18 mouse cellular contexts compared by ENCODE assay signal in genomic region chr5:134942740-134943139, GRCm38 (mm10). TPM values are rescaled to one million over a fixed set of nuclear protein-coding genes. Genes with fewer than 3 reads are reported as not detected.
DNase-seq lines count a peak whose midpoint lies in the region; ATAC-seq and TF ChIP-seq lines count a peak whose summit lies in the region.
"Had no signal": no experiment of that assay in that cellular context is flagged by ENCODE, and none has a peak within 500 bp of the region (broad histone marks: within the 10 kb centered on the region; RNA-seq: fewer than 3 reads in every experiment).

No protein-coding gene starts in this region.

- H3K4me1 ChIP-seq in lung, postnatal 0 days (ENCODE audit: insufficient read depth, low read depth, low read length): peaks cover 7% of the 10 kb centered on the region; the same call in 1 of the 2 replicates
- H3K4me1 ChIP-seq in lung, adult 2 months (ENCODE audit: control insufficient read depth, insufficient read depth, low read length): no peaks in the 10 kb centered on the region
- H3K4me1 ChIP-seq in midbrain, embryonic 13.5 days (replicated peaks): peaks cover 8% of the 10 kb centered on the region; the same call in 1 of the 2 replicates
- H3K4me1 ChIP-seq: forebrain, embryonic 13.5 days had no signal

- 58% methylated on average over 2 of the region's 2 CpGs for WGBS in lung, postnatal 0 days
- 38% methylated on average over 2 of the region's 2 CpGs for WGBS in lung, adult 2 months
- 87% methylated on average over 2 of the region's 2 CpGs for WGBS in midbrain, embryonic 13.5 days

- H3K27me3 ChIP-seq in lung, postnatal 0 days (replicated peaks; ENCODE audit: insufficient read depth, low read length): no peaks in the 10 kb centered on the region
- peaks cover 37% of the 10 kb centered on the region for H3K27me3 ChIP-seq in midbrain, embryonic 13.5 days

- no peak for ATAC-seq in lung, postnatal 0 days
- ATAC-seq in midbrain, embryonic 13.5 days: no peak
- ATAC-seq: forebrain, embryonic 13.5 days; inflammation-experienced regulatory T-cells, adult 6 months had no signal

- no peak for TF ChIP-seq CTCF in lung, postnatal 0 days (IDR thresholded peaks at IDR 0.05)
- no peak for TF ChIP-seq CTCF in lung, adult 2 months (IDR thresholded peaks at IDR 0.05; ENCODE audit: insufficient read depth, low read length)

- no peaks in the 10 kb centered on the region for H3K36me3 ChIP-seq in lung, postnatal 0 days (ENCODE audit: insufficient read depth, low read length)
- no peaks in the 10 kb centered on the region for H3K36me3 ChIP-seq in midbrain, embryonic 13.5 days
- H3K36me3 ChIP-seq: embryonic facial prominence, embryonic 13.5 days; liver, embryonic 15.5 days had no signal

- DNase-seq in heart, adult 18-20 months: peak; percentile 25 to 34
- no peak for DNase-seq in heart, postnatal 25 days (ENCODE audit: low spot score)
- peak; percentile 51 for DNase-seq in lung, postnatal 0 days (ENCODE audit: low spot score)
- no peak for DNase-seq in lung, adult 2 months
- peak; percentile 94 for DNase-seq in R1 (ENCODE audit: low read depth, low spot score)
- DNase-seq in lung, postnatal 25 days (ENCODE audit: low spot score): peak; percentile 45
- no peak for DNase-seq in ovary, postnatal 10 days (ENCODE audit: low spot score)
- DNase-seq: gastrocnemius, postnatal 36 days; layer of hippocampus, adult 9-11 months had no signal

- H3K4me2 ChIP-seq in lung, postnatal 0 days (replicated peaks; ENCODE audit: low read depth, low read length): no peak overlapping the region
- H3K4me2 ChIP-seq in midbrain, embryonic 13.5 days (replicated peaks): no peak overlapping the region
- H3K4me2 ChIP-seq: embryonic facial prominence, embryonic 13.5 days; forebrain, embryonic 13.5 days; liver, embryonic 15.5 days had no signal

- peak; percentile 48; the same call in 1 of the 2 replicates for TF ChIP-seq EP300 in lung, postnatal 0 days (IDR thresholded peaks at IDR 0.05)

- H3K9me3 ChIP-seq in lung, postnatal 0 days (ENCODE audit: low read length): no peaks in the 10 kb centered on the region
- H3K9me3 ChIP-seq in midbrain, embryonic 13.5 days: no peaks in the 10 kb centered on the region
- H3K9me3 ChIP-seq: embryonic facial prominence, embryonic 13.5 days; forebrain, embryonic 13.5 days; liver, embryonic 15.5 days had no signal

- no peak overlapping the region for H3K27ac ChIP-seq in lung, postnatal 0 days (ENCODE audit: low read length)
- H3K27ac ChIP-seq in midbrain, embryonic 13.5 days: no peak overlapping the region
- H3K27ac ChIP-seq: embryonic facial prominence, embryonic 13.5 days; forebrain, embryonic 13.5 days had no signal

- intact Hi-C loops in heart, postnatal 25 days (cut with DNase I): no loop called here

- H3K9ac ChIP-seq in lung, postnatal 0 days (replicated peaks; ENCODE audit: low read depth): no peak overlapping the region
- H3K9ac ChIP-seq in midbrain, embryonic 13.5 days (replicated peaks): no peak overlapping the region
- H3K9ac ChIP-seq: embryonic facial prominence, embryonic 13.5 days; forebrain, embryonic 13.5 days; liver, embryonic 15.5 days had no signal

- H3K4me3 ChIP-seq in lung, postnatal 0 days (ENCODE audit: low read depth, low read length): no peak overlapping the region
- no peak overlapping the region for H3K4me3 ChIP-seq in lung, adult 2 months (replicated peaks; ENCODE audit: extremely low read depth, low read depth, low read length)
- no peak overlapping the region for H3K4me3 ChIP-seq in midbrain, embryonic 13.5 days (replicated peaks)
- H3K4me3 ChIP-seq: embryonic facial prominence, embryonic 13.5 days; forebrain, embryonic 13.5 days; liver, embryonic 15.5 days had no signal

- TF ChIP-seq POLR2A in lung, adult 2 months (IDR thresholded peaks at IDR 0.05; ENCODE audit: borderline replicate concordance, extremely low read depth, low read depth, low read length): no peak

RNA-seq across cellular contexts. Expression of gene Cldn4, which starts 4.0 kb away (rescaled TPM):
- under 1 TPM in 1 of 2 experiments, not detected in 1; 0.62 TPM for total RNA-seq in heart, adult 18-20 months (2021)
- total RNA-seq in heart, postnatal 25 days (2021): not detected
- polyA plus RNA-seq in lung, postnatal 0 days (2015; fragmentation: Nextera tagmentation; extraction: Ambion mirVana): 28.2 and 29.2 TPM in 2 replicates
- 9.2 and 18.9 TPM in 2 replicates for polyA plus RNA-seq in lung, adult 2 months (2012; rRNA removed)
- polyA plus RNA-seq in midbrain, embryonic 13.5 days (2015; fragmentation: Nextera tagmentation; extraction: Ambion mirVana): not detected in 2 replicates
- total RNA-seq: gastrocnemius, postnatal 36 days; left cerebral cortex, postnatal 36 days had no signal
- polyA plus RNA-seq: forebrain, embryonic 13.5 days; inflammation-experienced regulatory T-cells, adult 6 months had no signal

RNA-seq across cellular contexts. Expression of gene Mettl27, which starts 10.6 kb away (rescaled TPM):
- total RNA-seq in heart, adult 18-20 months (2021): 1 to 10 TPM; 5.7 to 7.2 TPM
- total RNA-seq in heart, postnatal 25 days (2021): 1 to 10 TPM; 5.0 to 5.6 TPM
- 33.7 and 35.5 TPM in 2 replicates for polyA plus RNA-seq in lung, postnatal 0 days (2015; fragmentation: Nextera tagmentation; extraction: Ambion mirVana)
- 16.3 and 23.2 TPM in 2 replicates for polyA plus RNA-seq in lung, adult 2 months (2012; rRNA removed)
- 7.5 and 7.7 TPM in 2 replicates for polyA plus RNA-seq in midbrain, embryonic 13.5 days (2015; fragmentation: Nextera tagmentation; extraction: Ambion mirVana)

RNA-seq across cellular contexts. Expression of gene Cldn13, which starts 27.4 kb away (rescaled TPM):
- total RNA-seq in heart, adult 18-20 months (2021): not detected
- total RNA-seq in heart, postnatal 25 days (2021): not detected
- 1.2 and 1.6 TPM in 2 replicates for polyA plus RNA-seq in lung, postnatal 0 days (2015; fragmentation: Nextera tagmentation; extraction: Ambion mirVana)
- not detected in 2 replicates for polyA plus RNA-seq in lung, adult 2 months (2012; rRNA removed)
- polyA plus RNA-seq in midbrain, embryonic 13.5 days (2015; fragmentation: Nextera tagmentation; extraction: Ambion mirVana): 0.26 and 0.35 TPM in 2 replicates
- total RNA-seq: gastrocnemius, postnatal 36 days; left cerebral cortex, postnatal 36 days had no signal
- polyA plus RNA-seq: forebrain, embryonic 13.5 days; inflammation-experienced regulatory T-cells, adult 6 months; urinary bladder, adult 2 months had no signal

RNA-seq across cellular contexts. Expression of gene Tmem270, which starts 36.2 kb away (rescaled TPM):
- not detected for total RNA-seq in heart, adult 18-20 months (2021)
- total RNA-seq in heart, postnatal 25 days (2021): not detected
- polyA plus RNA-seq in lung, postnatal 0 days (2015; fragmentation: Nextera tagmentation; extraction: Ambion mirVana): not detected in 2 replicates
- not detected in 2 replicates for polyA plus RNA-seq in lung, adult 2 months (2012; rRNA removed)
- polyA plus RNA-seq in midbrain, embryonic 13.5 days (2015; fragmentation: Nextera tagmentation; extraction: Ambion mirVana): not detected in 2 replicates
- total RNA-seq: gastrocnemius, postnatal 36 days; left cerebral cortex, postnatal 36 days had no signal
- polyA plus RNA-seq: embryonic facial prominence, embryonic 13.5 days; forebrain, embryonic 13.5 days; heart, embryonic 16.5 days; inflammation-experienced regulatory T-cells, adult 6 months; liver, embryonic 15.5 days; neural tube, embryonic 11.5 days; urinary bladder, adult 2 months had no signal

RNA-seq across cellular contexts. Expression of gene Cldn3, which starts 43.3 kb away (rescaled TPM):
- total RNA-seq in heart, adult 18-20 months (2021): 1 to 10 TPM in 1 of 2 experiments, under 1 TPM in 1; 0.20 to 1.8 TPM
- not detected for total RNA-seq in heart, postnatal 25 days (2021)
- polyA plus RNA-seq in lung, postnatal 0 days (2015; fragmentation: Nextera tagmentation; extraction: Ambion mirVana): 547 and 583 TPM in 2 replicates
- 333 and 552 TPM in 2 replicates for polyA plus RNA-seq in lung, adult 2 months (2012; rRNA removed)
- 1.7 and 1.8 TPM in 2 replicates for polyA plus RNA-seq in midbrain, embryonic 13.5 days (2015; fragmentation: Nextera tagmentation; extraction: Ambion mirVana)
- total RNA-seq: gastrocnemius, postnatal 36 days had no signal
- polyA plus RNA-seq: inflammation-experienced regulatory T-cells, adult 6 months had no signal

Comparison
In these comparisons a context has a peak if more than half of its experiments do, and no peak if none do; other contexts are left out.
1. DNase-seq: peak in heart, adult 18-20 months (2 of 2), lung, postnatal 0 days (single experiment), R1 (single experiment) and lung, postnatal 25 days (single experiment); none in heart, postnatal 25 days (single experiment), lung, adult 2 months (single experiment) and ovary, postnatal 10 days (single experiment).